Mouse (Mus musculus): ENCODE results near the gene Atg4d. TPM values are rescaled to one million over a fixed set of nuclear protein-coding genes. Genes with fewer than 3 reads are reported as not detected.
"Not testable (repeated sequence)": the region's sequence is repeated elsewhere in the genome, so short reads cannot be mapped to it uniquely, and the experiment has no call there.

Gene Atg4d
- total RNA-seq, 2 experiments from 2014 or later, result 40.7 to 49.2 TPM

DNA sequence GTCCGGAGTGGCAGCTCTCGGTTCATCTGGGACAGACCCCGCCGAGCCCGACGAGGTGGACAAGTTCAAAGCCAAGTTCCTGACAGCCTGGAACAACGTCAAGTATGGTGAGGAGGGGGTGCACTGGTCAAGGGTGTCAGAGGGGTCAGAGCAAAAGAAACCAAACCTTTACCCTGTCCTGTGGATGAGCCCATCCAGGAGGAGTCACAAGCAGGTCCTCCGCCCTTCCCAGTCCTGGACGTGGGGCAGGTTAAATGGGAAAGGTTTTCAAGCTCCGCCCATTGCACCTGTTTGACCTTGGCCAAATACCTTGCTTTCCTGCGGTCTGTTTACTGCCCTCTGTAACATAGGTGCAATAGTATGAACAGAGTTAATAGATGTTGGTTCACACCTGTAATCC lies 518 bp downstream of the Atg4d start:
- DNase-seq (ENCODE audit: low spot score in 2 of 2), result no peak
- intact Hi-C loops (cut with DNase I), result loop anchor here (2.0 kb wide), 1 partner anchor 21 kb away; the partner anchor contains the start of gene Kri1

DNA sequence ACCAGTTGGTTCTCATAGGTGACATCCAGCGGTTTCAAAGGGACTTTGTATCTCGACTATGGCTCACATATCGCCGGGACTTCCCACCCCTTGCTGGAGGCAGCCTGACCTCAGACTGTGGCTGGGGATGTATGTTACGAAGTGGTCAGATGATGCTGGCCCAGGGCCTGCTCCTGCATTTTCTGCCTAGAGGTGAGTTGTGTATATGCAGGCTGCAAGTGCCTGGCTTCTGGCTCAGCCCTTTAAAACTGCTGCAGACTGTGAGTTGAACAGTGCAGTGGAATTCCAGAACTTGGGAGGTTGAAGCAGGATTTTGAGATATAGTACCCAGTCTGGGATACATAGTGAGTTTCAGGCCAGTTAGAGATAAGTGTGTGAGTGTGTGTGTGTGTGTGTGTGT lies 1.8 kb downstream of the Atg4d start:
- intact Hi-C loops (cut with DNase I), result no loop called here
- DNase-seq (ENCODE audit: low spot score in 2 of 2), result no peak

DNA sequence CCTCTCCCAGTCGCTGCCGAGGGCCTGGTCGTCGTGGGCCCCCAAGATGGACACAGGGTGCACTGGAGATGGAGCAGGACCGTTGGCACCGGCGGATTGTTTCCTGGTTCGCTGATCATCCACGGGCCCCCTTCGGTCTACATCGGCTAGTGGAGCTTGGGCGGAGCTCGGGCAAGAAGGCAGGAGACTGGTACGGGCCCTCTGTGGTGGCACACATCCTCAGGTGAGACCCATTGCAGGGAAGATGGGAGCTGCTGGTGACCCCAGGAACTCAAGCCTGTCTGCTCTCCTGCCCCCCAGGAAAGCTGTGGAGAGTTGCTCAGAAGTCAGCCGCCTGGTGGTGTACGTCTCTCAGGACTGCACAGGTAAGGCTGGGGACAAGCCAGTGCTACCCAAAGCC lies 3.2 kb downstream of the Atg4d start:
- DNase-seq (ENCODE audit: low spot score in 2 of 2), result no peak
- intact Hi-C loops (cut with DNase I), result no loop called here

DNA sequence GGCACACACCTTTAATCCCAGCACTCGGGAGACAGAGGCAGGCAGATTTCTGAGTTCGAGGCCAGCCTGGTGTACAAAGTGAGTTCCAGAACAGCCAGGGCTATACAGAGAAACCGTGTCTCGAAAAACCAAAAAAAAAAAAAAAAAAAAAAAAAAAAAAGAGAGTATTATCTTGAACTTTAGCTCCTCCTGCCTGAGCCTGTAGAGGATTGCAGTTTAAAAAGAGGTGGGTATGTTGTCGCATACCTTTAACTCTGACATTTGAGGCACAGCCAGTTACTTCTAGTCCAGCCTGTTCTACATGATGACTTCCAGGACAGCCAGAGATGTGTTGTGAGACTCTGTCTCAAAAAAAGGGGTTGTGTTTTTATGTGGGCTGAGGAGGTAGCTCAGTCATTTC lies 4.5 kb downstream of the Atg4d start:
- intact Hi-C loops (cut with DNase I); DNase-seq (ENCODE audit: low spot score in 2 of 2): not testable (repeated sequence)

DNA sequence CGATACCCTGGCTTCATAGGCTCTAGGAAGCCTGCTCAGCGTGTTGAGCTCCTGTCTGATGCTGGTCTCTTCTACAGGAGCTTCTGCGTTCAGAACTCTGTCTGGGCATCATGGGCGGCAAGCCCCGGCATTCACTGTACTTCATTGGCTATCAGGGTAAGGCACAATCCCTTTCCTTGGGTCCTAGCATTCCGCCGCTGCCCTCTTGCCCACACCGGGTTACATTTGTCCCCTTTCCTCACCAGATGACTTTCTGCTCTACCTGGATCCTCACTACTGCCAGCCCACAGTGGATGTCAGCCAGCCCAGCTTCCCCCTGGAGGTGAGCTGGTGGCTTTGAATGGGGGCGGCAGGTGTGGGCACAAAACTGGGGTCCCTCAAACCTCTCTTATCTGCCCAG lies 7.3 kb downstream of the Atg4d start:
- DNase-seq (ENCODE audit: low spot score in 2 of 2), result no peak
- intact Hi-C loops (cut with DNase I), result no loop called here

DNA sequence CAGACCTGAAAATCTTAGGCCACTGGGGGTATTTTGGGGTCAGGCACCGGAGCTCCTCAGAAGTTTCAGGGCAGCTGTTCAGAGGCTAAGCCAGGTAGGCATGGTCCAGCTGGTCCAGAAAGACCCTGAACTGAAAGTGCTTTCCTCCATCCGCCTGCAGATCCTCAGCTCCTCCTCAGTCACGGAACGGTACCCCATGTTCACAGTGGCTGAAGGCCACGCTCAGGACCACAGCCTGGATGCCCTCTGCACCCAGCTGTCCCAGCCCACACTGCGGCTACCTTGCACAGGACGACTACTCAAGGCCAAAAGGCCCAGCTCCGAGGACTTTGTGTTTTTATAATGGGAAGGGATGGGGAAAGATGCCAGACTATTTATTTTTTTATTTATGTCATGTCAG lies 8.0 kb downstream of the Atg4d start:
- no peak for DNase-seq (ENCODE audit: low spot score in 2 of 2)
- intact Hi-C loops (cut with DNase I), result no loop called here

DNA sequence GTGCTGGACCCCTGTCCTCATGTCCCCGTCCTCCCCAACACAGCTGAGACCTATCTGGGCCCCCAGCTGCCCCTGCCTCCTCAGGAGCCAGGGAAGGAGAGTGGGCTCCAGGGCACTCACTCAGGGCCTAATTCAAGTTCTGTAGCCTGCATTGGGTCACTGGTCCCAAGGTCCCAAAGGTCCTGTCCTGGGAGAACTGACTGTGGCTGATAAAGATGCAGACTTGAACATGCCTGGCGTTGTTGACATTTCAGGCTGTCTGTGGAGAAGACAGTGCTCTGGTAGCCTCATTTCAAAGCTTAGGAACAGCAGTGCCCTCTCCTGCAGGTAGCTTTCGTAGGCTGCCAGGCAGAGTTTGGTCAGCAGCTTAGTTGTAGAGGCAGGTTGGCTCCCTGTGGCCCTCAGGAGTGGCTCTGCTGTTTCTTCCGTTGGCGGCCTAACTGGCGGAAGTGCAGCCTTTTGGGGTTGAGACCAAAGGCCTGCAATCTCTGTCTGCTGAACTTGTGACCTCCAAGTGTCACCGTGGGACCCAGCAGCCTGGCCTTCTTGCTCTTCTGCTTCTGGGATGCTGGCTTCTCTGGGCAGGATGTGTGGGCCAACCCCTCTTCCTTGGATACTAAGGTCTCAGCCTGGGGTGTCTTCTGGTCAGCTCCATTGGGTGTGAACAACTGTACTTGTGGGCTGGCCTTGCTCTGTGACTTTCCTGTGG lies 8.6 kb downstream of the Atg4d start:
- DNase-seq (ENCODE audit: low spot score in 2 of 2), result no peak
- intact Hi-C loops (cut with DNase I), result no loop called here

DNA sequence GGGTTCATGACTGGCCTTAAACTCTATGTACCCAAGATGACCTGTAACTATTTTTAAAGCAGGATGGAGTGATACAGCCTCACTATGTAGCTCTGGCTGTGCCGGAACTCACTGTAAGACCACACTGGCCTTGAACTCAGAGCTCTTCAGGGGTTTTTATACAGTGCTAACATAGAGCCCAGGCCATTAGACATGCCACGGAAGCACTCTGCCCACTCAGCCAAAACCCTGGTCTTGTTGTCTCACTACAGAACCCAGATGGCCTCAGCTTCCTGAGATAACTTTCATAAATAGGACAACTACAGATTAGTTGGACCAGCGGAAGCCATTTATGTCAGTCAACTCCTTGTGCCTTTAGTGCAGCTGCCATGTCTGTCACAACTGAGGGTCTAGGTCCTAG lies 9.2 kb downstream of the Atg4d start:
- intact Hi-C loops (cut with DNase I), result no loop called here
- DNase-seq (ENCODE audit: low spot score in 2 of 2), result no peak

DNA sequence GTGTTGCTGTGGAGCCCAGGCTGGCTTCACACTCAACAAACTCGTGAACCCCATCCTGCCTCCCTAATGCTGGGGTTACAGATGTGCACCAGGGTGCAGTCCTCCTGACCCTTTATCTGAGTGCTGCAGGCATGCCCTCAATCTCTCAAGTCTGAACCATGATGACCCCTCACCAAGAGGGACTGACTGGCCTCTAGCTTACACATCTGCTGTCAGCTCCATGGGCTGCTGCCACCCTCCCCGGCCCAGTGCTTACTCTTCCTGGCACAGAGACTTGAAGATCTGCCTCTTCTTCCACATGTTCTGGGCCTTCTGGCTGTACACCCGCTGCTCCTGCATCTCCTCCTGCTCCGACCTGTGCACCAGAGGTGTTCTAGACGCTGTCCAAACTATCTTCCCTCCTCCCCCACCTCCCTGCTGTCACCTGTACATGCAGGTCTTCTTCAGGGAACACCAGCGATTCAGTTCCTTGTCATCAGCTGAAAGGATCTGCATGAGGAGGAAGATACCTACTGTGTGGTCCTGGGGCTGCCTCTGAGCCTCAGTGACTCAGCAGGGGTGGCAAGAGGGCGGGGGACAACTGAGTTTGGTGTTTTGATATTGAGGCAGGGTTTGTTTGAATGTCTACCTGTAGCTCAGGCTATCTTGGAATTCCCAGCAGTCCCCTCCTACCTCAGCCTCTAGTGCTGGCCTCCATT lies 10.1 kb downstream of the Atg4d start:
- DNase-seq (ENCODE audit: low spot score in 2 of 2), result no peak
- intact Hi-C loops (cut with DNase I), result no loop called here

DNA sequence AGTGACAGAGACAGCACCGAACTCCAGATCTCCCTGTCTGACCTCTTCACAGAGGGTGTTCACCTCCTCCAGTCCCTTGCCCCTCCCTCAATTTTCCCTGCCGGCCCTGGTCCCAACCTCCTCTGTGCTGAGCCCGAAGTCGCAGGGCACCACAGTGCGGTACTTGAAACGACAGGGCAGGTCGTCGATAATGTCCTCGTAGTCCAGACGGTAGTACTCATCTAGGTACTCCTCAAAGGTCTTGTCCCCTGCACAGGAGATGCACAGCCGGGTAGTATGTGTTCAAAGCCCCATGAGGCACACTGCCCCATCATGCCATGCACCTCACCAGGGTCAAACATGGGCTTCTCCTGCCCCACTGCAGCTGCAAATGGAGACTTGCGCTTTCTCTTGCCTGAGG lies 10.6 kb downstream of the Atg4d start:
- no peak for DNase-seq (ENCODE audit: low spot score in 2 of 2)
- intact Hi-C loops (cut with DNase I), result no loop called here

DNA sequence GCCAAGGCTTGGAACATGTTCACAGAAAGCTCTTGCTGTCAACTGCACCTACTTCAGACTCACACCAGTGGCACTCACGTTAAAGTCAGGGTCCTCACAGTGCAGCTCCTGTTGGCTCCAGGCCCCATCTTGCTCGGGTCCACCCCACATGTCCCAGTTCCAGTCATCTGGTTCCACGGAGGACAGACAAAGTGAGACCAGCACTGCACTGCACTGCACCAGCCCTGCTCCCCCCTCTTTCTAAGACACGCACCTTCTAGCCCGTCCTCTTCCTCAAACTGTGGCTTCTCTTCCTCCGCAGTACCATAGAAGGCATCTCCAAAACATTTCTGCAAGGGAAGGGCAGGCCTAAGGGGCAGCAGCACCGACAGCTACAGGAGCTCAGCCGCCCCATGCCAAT lies 11.2 kb downstream of the Atg4d start:
- intact Hi-C loops (cut with DNase I), result no loop called here
- no peak for DNase-seq (ENCODE audit: low spot score in 2 of 2)

DNA sequence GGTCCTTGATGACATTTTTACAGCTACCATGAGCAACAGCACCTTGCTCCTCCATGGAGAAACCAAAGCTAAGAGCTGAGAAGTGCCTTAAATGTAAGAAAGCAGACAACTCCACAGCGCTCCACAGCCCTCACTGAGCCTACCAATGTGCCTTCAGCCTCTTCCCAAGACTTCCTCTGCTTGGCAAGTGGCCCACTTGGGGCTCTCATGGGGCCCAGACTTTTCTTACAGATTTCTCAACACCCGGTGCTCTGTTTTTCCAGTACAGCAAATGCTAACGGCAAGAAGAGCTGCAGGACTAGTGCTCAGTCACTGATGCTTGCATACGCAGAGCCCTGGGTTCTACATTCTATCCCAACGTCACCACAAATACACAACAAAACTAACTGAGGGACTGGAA lies 12.7 kb downstream of the Atg4d start:
- DNase-seq (ENCODE audit: low spot score in 2 of 2), result no peak
- intact Hi-C loops (cut with DNase I), result no loop called here

DNA sequence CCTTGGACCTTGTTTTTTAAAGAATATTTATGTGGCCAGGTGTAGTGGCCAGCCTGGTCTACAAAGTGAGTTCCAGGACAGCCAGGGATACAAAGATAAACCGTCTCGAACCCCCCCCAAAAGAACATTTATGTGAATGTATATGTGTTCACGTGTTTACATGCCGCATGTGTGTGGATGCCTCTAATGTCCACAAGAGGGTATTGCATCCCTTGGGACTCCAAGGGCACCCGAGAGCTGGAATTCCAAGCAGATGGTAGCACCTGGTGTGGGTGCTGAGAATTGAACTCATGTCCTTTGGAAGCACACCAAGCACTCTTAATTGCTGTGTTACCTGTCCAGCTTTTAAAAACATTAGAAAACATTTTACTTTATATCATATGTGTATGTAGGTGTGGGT lies 18.5 kb downstream of the Atg4d start:
- DNase-seq (ENCODE audit: low spot score in 2 of 2), result no peak
- intact Hi-C loops (cut with DNase I), result no loop called here

DNA sequence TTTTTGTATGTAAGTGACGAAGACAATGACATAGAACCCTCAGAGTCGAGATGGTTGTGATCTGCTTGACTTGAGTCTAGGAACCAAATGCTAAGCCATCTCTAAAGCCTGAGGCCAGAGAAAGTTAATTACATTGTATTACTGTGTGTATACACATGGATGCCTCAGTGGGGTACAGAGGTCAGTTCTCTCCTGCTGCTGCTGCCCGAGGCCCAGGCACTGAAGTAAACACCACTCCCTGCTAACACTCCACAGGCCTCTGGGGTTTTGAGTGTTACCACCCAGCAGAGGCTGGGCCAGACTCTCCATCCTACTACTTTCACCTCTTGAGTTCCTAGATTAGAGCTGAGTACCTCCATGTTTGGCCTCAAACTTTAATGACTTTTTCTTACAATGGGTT lies 18.9 kb downstream of the Atg4d start:
- no peak for DNase-seq (ENCODE audit: low spot score in 2 of 2)
- intact Hi-C loops (cut with DNase I), result no loop called here

DNA sequence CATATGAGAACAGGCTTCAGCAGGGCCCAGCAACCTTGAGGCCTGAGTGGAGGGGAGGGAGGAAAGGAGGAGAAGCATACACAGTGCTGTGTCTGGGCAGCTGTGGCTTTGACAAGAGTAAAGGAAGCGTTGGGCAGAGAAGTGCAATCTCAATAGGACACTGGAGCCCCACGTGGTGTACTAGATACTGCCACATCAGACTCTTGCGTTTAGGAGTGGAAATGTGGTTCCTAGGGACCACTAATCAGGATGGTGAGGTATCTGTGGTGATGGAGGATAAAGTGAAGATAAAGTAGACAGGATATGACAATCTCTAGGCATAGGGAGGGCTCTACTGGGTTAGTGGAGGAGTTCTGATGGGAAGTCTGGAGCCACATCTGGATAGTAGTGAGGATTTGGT lies 21.7 kb downstream of the Atg4d start:
- DNase-seq (ENCODE audit: low spot score in 2 of 2), result no peak
- intact Hi-C loops (cut with DNase I), result loop anchor here (2.0 kb wide), 1 partner anchor 22 kb away; the partner anchor contains the start of gene Atg4d

DNA sequence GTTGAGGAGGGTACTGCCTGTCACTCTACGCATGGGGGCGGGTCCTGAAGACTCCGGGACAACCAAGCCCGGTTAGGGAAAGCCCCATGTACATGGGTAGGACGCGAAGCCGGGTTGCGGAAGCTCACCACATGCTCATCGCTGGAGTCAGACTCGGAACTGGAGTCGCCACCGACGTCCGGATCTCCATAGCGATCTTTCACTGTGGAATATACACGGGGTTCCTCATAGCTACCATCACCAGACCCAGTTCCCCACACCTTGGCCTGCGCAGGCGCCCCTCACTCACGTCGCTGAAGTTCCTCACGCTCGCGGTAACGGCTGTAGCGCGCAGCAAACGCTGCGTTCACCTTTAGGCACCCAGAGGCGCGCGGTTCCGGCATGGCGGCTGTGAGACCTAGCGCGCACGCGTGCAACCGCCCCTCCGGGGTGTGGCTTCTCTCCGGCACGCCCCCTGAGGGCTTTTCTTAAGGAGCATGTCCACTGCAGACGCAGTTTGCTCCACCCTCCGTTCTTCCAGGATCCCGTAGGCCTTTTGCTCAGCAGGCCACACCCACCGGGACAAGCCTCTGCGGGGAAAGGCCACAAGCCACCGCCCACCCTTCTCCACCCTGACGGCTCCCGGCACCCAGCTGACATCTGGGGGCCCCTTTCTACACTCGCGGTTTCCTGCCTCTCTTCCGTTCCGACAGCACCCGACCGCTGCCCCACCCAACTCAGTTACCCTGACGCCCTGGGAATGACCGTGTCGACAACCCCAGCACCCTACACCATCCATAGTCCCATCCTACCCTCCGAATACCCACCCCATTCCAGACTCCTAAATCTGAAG lies 22.7 kb downstream of the Atg4d start, which contains the start of gene Kri1:
Gene Kri1 (minus strand): TSS at position 399 of the 832 bp plus-strand sequence.
- intact Hi-C loops (cut with DNase I), result loop anchor here (2.0 kb wide), 1 partner anchor 23 kb away; the partner anchor contains the start of gene Atg4d
- peak; percentile 97 to 98 for DNase-seq (ENCODE audit: low spot score in 2 of 2)

DNA sequence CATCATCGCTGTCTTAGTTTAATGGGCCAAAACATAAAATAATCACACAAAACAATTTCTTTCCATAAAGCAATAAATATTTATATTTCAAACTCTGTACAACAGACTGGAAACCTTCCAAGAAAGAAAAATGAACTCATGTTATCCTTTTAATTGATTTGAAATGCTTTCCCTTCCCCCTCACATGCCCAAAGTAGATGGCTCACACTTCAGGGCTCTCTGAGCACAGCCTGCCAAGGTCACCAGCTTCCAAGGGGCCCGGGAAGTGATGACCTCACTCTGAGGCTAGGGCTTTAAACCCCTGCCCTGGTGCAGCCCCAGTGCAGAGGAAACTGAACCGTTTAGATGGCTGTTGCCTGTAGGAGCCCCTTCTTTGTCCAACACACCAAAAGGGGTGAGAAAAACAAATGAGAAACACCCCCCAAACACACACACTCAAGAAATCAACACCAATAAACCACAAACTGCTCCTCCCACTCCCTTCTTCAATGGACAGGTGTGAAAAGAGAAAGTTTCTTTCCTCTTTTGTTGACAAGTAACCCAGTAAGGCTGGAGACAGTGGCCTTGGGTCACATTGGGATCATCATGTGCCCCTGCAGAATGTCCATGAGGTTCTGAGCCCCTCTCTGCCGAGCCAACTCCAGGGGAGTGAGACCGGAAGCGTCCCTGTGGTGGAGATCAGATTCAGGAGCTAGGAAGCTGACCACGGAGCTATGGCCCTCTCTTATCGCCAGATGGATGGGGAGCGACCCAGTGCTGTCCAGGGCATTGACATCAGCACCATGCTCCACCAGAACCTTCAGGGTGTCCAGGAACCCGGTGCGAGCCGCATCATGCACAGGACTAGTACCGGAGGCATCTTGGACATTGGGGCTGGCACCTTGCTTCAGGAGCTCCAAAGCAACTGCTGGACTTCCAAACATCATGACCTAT lies 23.6 kb downstream of the Atg4d start:
- DNase-seq (ENCODE audit: low spot score in 2 of 2), result no peak
- intact Hi-C loops (cut with DNase I), result no loop called here

DNA sequence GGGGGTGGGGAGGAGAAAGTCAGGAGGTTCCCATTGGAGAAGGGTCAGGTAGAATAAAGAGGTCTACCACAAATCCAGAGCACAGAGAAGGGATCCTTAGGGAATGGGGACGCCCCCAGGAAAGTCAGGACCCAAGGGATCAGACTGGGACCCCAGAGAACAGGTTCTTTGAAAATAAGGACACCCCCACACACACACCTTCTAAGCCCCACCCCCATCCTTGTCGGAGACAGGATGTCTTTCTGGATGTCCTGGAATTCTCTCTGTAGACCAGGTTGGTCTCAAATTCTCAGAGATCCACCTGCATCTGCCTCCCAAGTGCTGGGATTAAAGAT lies 24.2 kb downstream of the Atg4d start:
- intact Hi-C loops (cut with DNase I), result no loop called here
- no peak for DNase-seq (ENCODE audit: low spot score in 2 of 2)

DNA sequence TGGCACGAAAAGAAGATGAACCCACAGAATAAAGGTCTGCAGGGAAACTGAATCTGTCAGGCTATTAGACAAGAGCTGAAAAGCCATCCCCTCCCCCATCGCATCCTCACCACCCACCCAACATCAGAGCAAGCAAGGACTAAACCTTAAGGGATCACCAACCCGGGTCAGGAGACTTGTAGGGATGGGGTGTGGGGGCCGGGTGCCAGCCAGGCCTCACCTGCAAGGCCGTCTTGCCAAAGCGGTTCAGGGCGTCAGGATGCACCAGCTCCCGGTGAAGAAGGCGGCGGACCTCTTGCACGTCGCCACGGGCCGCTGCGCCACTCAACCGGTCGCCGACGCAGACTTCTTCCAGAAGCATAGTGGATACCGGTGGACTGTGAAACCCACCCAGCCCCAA lies 25.5 kb downstream of the Atg4d start:
- DNase-seq (ENCODE audit: low spot score in 2 of 2), result no peak

More for the DNA sequence above, 25.5 kb downstream of the Atg4d start:
- intact Hi-C loops (cut with DNase I), result loop anchor here (2.0 kb wide), 1 partner anchor 52 kb away; the partner anchor contains the start of gene Keap1
